Mouse (Mus musculus): Measurements from ENCODE around the gene Slc25a44. TPM values are rescaled to one million over a fixed set of nuclear protein-coding genes. Genes with fewer than 3 reads are reported as not detected.

The Slc25a44 gene
- polyA plus RNA-seq, 1 experiment from 2014 or later: 30.4 TPM

GRCm38 (mm10) chr3:88420771-88421170, 4.2 kb downstream of the Slc25a44 start:
- H3K9ac ChIP-seq (ENCODE audit: low read depth, low read length): no peak overlapping the region
- H3K4me2 ChIP-seq (replicated peaks; ENCODE audit: low read depth): no peak overlapping the region
- H3K4me1 ChIP-seq (replicated peaks; ENCODE audit: control insufficient read depth, insufficient read depth, low read length): 0 out of 2 replicates have a peak, but pooled peaks cover 11% of the 10 kb centered on the region
- no peaks in the 10 kb centered on the region for H3K27me3 ChIP-seq (replicated peaks; ENCODE audit: control insufficient read depth, insufficient read depth, low read length)
- H3K36me3 ChIP-seq (ENCODE audit: control insufficient read depth, insufficient read depth): peaks cover 43% of the 10 kb centered on the region
- no peak overlapping the region for H3K4me3 ChIP-seq (ENCODE audit: low read depth, low read length)
- TF ChIP-seq CTCF (IDR thresholded peaks at IDR 0.05; ENCODE audit: low read depth): no peak
- H3K27ac ChIP-seq (ENCODE audit: low read depth, low read length): no peak overlapping the region
- 91% methylated on average over 19 of the region's 19 CpGs for WGBS
- ATAC-seq: no peak
- no peaks in the 10 kb centered on the region for H3K9me3 ChIP-seq (ENCODE audit: control insufficient read depth)

DNA sequence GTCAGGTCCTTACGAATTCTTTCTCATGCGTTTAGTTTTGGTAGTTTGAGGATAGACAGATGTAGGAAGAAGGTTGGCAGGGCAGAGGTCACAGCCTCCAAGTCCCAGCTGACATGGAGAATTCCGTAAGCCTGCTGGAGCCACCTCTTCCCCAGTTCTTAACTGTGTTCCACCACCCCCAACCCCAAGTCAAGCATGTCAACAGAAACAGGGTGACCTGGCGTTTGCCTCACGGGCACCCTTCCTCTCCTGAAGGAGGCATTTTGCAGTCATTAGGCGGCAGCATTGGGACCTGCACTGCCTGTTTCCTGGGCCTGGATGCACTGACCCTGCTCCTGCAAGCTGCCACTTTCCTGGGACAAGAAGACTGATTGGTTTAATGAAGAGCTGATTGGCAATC, 6.9 kb downstream of the Slc25a44 start:
- no peak overlapping the region for H3K4me2 ChIP-seq (replicated peaks; ENCODE audit: low read depth)
- 75% methylated on average over 6 of the region's 6 CpGs for WGBS
- no peak overlapping the region; the same call in 1 of the 2 replicates for H3K9ac ChIP-seq (ENCODE audit: low read depth, low read length)
- no peak overlapping the region for H3K4me3 ChIP-seq (ENCODE audit: low read depth, low read length)
- ATAC-seq: no peak
- TF ChIP-seq CTCF (IDR thresholded peaks at IDR 0.05; ENCODE audit: low read depth): no peak
- H3K4me1 ChIP-seq (replicated peaks; ENCODE audit: control insufficient read depth, insufficient read depth, low read length): peaks cover 8% of the 10 kb centered on the region; the same call in 1 of the 2 replicates
- H3K27me3 ChIP-seq (replicated peaks; ENCODE audit: control insufficient read depth, insufficient read depth, low read length): no peaks in the 10 kb centered on the region
- H3K9me3 ChIP-seq (ENCODE audit: control insufficient read depth): no peaks in the 10 kb centered on the region
- no peak overlapping the region for H3K27ac ChIP-seq (ENCODE audit: low read depth, low read length)
- H3K36me3 ChIP-seq (ENCODE audit: control insufficient read depth, insufficient read depth): peaks cover 66% of the 10 kb centered on the region

- H3K36me3 ChIP-seq (ENCODE audit: control insufficient read depth, insufficient read depth): peaks cover 70% of the 10 kb centered on the region
- H3K9ac ChIP-seq (ENCODE audit: low read depth, low read length): no peak overlapping the region
- H3K27me3 ChIP-seq (replicated peaks; ENCODE audit: control insufficient read depth, insufficient read depth, low read length): no peaks in the 10 kb centered on the region
- no peak overlapping the region for H3K4me3 ChIP-seq (ENCODE audit: low read depth, low read length)
- 37% methylated on average over 4 of the region's 4 CpGs for WGBS
- H3K9me3 ChIP-seq (ENCODE audit: control insufficient read depth): no peaks in the 10 kb centered on the region
- H3K4me1 ChIP-seq (replicated peaks; ENCODE audit: control insufficient read depth, insufficient read depth, low read length): peaks cover 3% of the 10 kb centered on the region; the same call in 1 of the 2 replicates
- ATAC-seq: peak; percentile 77
- H3K4me2 ChIP-seq (replicated peaks; ENCODE audit: low read depth): peak overlapping the region; percentile 17; the same call in 1 of the 2 replicates
- H3K27ac ChIP-seq (ENCODE audit: low read depth, low read length): peak overlapping the region; percentile 68
- TF ChIP-seq CTCF (IDR thresholded peaks at IDR 0.05; ENCODE audit: low read depth): no peak
Observed at GRCm38 (mm10) chr3:88415668-88416067, 9.3 kb downstream of the Slc25a44 start.

DNA sequence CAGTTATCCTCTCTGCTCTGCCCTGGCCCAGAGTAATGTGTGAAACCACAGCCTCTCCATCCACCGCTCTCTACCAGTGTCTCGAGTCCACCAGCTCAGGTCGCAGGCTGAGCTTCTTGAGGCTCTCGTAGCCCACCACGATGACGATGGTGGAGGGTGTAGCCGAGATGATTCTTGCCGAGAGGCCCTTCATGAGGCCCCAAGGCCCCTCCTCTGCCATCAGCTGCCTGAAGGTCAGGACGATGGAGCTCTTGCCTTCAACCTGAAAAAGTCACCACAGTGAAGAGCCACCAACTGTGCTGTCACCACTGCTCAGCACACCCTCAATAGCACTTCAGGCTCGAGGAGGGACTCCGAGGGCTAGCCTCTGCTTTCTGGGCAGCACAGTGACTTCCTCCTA, 12.3 kb downstream of the Slc25a44 start:
- H3K4me3 ChIP-seq (ENCODE audit: low read depth, low read length): no peak overlapping the region
- peaks cover 46% of the 10 kb centered on the region for H3K36me3 ChIP-seq (ENCODE audit: control insufficient read depth, insufficient read depth)
- no peak for TF ChIP-seq CTCF (IDR thresholded peaks at IDR 0.05; ENCODE audit: low read depth)
- WGBS: 83% methylated on average over 11 of the region's 11 CpGs
- H3K9ac ChIP-seq (ENCODE audit: low read depth, low read length): no peak overlapping the region
- no peak overlapping the region for H3K4me2 ChIP-seq (replicated peaks; ENCODE audit: low read depth)
- H3K4me1 ChIP-seq (replicated peaks; ENCODE audit: control insufficient read depth, insufficient read depth, low read length): peaks cover 3% of the 10 kb centered on the region; the same call in 1 of the 2 replicates
- H3K9me3 ChIP-seq (ENCODE audit: control insufficient read depth): no peaks in the 10 kb centered on the region
- ATAC-seq: no peak
- H3K27me3 ChIP-seq (replicated peaks; ENCODE audit: control insufficient read depth, insufficient read depth, low read length): no peaks in the 10 kb centered on the region
- peak overlapping the region; percentile 68; the same call in 1 of the 2 replicates for H3K27ac ChIP-seq (ENCODE audit: low read depth, low read length)

DNA sequence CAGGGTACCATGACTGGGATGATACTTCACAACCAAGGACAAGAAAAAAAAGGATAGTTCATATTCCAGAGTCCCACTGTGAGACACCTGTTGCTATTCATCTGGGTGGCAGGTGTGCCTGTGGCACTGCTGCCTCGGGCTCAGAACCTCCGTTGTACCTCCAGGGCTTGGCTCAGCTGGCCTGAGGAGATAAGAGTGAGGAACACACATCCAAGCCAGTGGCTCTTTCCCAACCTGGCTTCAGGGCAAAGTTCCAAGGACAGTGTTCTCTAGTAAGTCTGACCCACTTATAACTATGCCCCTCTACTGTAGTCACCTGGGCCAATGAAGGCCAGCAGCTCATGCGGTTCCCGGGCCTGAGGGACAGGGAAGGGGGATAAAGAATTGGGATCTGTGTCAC, 13.3 kb downstream of the Slc25a44 start:
- ATAC-seq: no peak
- 52% methylated on average over 4 of the region's 4 CpGs for WGBS
- H3K27ac ChIP-seq (ENCODE audit: low read depth, low read length): peak overlapping the region; percentile 68; the same call in 1 of the 2 replicates

DNA sequence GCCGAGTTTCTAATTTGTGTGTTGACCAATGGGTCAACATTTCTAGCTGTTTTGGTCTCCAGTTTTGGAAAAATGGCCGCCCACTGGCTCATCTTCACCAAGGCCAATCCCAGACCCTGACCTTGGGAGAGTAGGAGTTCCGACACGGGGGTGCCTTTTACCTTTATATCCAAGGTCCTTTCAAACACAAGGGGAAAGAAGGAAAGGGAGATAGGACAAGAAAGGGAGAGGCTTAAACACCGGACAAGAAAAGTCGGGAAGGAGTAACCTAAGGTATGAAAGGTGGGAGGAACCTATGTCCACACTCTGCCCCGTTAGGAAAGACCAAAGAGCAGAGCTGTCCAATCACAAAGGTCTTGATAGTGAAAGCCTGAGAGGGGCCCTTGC, 14.3 kb downstream of the Slc25a44 start:
- peaks cover 3% of the 10 kb centered on the region; the same call in 1 of the 2 replicates for H3K4me1 ChIP-seq (replicated peaks; ENCODE audit: control insufficient read depth, insufficient read depth, low read length)
- peaks cover 33% of the 10 kb centered on the region for H3K36me3 ChIP-seq (ENCODE audit: control insufficient read depth, insufficient read depth)
- H3K27me3 ChIP-seq (replicated peaks; ENCODE audit: control insufficient read depth, insufficient read depth, low read length): no peaks in the 10 kb centered on the region
- peak; percentile 20; the same call in 1 of the 2 replicates for ATAC-seq
- H3K9me3 ChIP-seq (ENCODE audit: control insufficient read depth): no peaks in the 10 kb centered on the region
- peak overlapping the region; percentile 47 for H3K4me3 ChIP-seq (ENCODE audit: low read depth, low read length)
- no peak overlapping the region for H3K9ac ChIP-seq (ENCODE audit: low read depth, low read length)
- peak overlapping the region; percentile 79 for H3K27ac ChIP-seq (ENCODE audit: low read depth, low read length)
- peak overlapping the region; percentile 73 for H3K4me2 ChIP-seq (replicated peaks; ENCODE audit: low read depth)
- WGBS: 17% methylated on average over 7 of the region's 7 CpGs
- no peak for TF ChIP-seq CTCF (IDR thresholded peaks at IDR 0.05; ENCODE audit: low read depth)

More for the DNA sequence above, 13.3 kb downstream of the Slc25a44 start:
- no peak for TF ChIP-seq CTCF (IDR thresholded peaks at IDR 0.05; ENCODE audit: low read depth)
- no peak overlapping the region for H3K4me2 ChIP-seq (replicated peaks; ENCODE audit: low read depth)
- H3K4me3 ChIP-seq (ENCODE audit: low read depth, low read length): no peak overlapping the region
- peaks cover 44% of the 10 kb centered on the region for H3K36me3 ChIP-seq (ENCODE audit: control insufficient read depth, insufficient read depth)
- no peaks in the 10 kb centered on the region for H3K9me3 ChIP-seq (ENCODE audit: control insufficient read depth)
- no peak overlapping the region for H3K9ac ChIP-seq (ENCODE audit: low read depth, low read length)
- no peaks in the 10 kb centered on the region for H3K27me3 ChIP-seq (replicated peaks; ENCODE audit: control insufficient read depth, insufficient read depth, low read length)
- H3K4me1 ChIP-seq (replicated peaks; ENCODE audit: control insufficient read depth, insufficient read depth, low read length): peaks cover 3% of the 10 kb centered on the region; the same call in 1 of the 2 replicates

Data from intestine, postnatal 0 days (tissue).